Mouse (Mus musculus) left cerebral cortex, postnatal 25 days (tissue): Measurements from ENCODE around the gene Babam2. TPM values are rescaled to one million over a fixed set of nuclear protein-coding genes. Genes with fewer than 3 reads are reported as not detected.
A peak's percentile ranks its signal among the peaks of the same experiment; 100 is the strongest.

Experiments
- DNase-seq, 2 experiments: peaks; one replicate each; pipeline ENCODE4 v3.0.0; 2022; ENCODE audit warnings: low spot score in 2 of 2, mixed read lengths in 1 of 2
- intact Hi-C: fragments of 180-260 bp; cut with DNase I; formaldehyde crosslinking; loops from one replicate; pipeline ENCODE4 v1.15.1; 2025
- total RNA-seq, 2 experiments: library from RNA; stranded (reverse); gene quantifications; 2 replicates each; pipeline ENCODE4 v1.2.3; 2021

Gene Babam2
- total RNA-seq, 2 experiments from 2014 or later: 40.0 to 41.8 TPM

DNA sequence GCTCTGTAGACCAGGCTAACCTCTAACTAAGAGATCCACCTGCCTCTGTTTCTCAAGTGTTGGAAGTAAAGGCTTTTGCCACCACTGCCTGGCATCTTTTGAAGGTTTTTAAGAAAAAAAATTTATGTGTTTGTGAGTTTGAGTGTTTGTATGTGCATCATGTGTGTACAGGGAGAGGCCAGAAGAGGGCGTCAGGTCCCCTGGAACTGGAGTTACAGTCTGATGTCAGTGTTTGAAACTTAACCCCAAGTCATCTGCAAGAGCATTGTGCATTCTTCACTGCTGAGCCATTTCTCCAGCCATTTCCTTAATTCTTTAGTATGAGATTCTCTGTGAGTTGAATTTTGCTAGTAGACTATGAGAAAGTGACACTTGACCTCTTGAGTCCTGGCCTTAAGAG is 11.9 kb downstream of the Babam2 start:
- DNase-seq: no peak
- intact Hi-C loops: loop anchor here (5.0 kb wide), 1 partner anchor 38 kb away; no protein-coding TSS in a partner anchor

DNA sequence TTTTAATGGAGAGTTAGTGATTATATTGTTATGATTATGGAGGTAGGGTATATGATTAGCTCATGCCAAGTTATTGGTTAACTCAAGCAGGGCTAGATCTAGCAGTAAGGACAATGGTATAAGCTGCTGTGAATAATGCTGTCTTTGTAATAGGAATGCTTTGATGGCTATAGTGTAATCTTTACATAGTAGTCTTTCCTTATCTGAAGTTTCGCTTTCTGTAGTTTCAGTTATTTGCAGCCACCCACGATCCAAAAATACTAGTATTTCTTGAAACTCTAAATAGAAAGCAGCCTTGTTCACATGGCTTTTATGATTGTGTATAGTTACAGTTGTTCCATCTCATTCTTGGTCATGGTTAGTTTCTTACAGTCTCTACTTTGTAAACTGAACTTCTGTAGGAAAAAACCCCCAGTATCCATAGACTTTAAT is 15.8 kb downstream of the Babam2 start:
- intact Hi-C loops: no loop called here
- DNase-seq: no peak

DNA sequence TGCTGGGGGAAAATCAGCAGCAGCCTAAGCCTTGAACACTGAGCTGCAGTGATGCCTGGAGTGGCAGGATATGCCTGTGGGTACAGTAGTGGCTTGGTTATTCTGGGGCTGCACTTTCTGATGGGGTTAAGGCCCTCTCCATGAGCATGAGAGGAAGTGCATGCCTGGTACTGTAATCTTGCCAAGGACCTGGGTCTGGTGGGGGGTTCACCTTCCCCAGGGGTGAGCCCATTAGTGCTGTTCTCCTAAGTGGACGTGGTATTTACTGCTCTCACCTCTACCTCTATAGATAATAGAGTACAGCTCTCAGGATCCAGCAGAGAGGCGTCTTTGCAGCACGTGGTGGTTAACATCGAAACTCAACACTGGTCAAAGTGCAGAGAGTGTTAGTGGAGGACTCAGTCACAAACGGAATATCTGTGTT is 16.4 kb downstream of the Babam2 start:
- intact Hi-C loops: no loop called here
- DNase-seq: no peak

DNA sequence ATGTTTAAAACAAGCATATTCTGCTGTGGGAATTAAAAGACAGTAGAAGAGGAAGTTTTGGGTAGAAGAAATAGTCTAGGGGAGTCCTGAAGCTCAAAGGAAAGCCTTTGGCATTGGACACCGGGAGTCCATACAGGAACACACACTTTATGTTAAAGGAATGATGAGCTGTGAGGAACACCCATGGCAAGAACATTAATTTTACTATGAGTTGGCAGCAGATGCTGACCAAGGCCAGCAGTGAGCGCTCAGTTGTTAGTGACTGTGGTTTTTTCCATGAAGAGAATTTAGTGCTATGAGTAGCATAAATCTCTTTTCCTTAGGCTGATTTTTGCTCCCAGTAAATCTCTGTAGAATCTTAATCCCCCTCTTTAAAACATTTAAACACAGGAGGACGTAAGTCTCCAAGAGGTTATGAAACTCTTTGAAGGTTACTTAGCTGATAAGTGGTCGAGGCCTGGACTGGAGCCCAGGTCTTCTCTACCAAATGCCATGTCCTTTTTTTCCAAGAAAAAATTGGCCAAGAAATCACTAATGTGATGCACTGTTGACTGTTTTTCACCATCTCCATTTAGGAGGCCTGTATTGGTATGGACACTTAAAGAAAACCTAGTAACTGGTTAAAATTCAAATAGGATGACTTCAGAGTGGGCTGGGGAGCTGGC is 18.1 kb downstream of the Babam2 start:
- no peak for DNase-seq
- intact Hi-C loops: no loop called here

DNA sequence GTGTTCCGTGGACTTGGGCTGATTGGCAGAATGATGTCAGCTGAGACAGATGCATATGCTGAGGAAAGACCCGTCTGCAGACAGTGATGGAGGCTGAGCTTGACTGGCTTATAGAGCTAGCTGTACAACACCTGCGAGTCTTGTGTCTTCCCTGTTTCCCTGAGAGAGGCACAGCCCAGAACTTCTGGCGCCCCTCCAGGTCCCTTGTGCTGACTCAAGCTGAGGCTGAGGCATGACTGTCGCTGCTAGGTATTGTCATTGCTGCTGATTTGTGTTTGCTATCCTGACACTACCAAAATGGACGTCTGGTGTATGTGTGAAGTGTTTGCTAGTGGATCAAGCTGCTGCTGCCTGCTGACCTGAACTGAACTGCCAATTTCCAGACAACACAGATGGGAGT is 27.0 kb downstream of the Babam2 start:
- intact Hi-C loops: no loop called here
- DNase-seq: no peak

DNA sequence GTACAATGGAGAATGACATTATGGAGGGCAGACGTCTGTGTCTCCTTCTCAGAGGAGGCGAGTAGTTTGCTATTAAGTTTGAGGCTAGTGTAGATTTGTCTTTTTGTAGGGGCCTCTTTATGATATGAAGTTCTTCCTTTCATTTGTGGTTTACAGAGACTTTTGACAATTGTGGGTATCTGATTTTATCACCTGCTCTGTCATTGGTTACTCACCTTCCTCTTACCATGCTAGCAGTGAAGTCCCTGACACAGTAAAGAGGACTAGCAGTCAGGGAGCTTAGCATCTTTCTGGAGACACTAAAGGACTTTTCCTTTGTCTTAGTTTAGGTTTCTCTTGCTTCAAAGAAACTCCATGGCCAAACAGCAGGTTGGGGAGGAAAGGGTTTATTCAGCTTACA is 28.4 kb downstream of the Babam2 start:
- no peak for DNase-seq
- intact Hi-C loops: no loop called here

DNA sequence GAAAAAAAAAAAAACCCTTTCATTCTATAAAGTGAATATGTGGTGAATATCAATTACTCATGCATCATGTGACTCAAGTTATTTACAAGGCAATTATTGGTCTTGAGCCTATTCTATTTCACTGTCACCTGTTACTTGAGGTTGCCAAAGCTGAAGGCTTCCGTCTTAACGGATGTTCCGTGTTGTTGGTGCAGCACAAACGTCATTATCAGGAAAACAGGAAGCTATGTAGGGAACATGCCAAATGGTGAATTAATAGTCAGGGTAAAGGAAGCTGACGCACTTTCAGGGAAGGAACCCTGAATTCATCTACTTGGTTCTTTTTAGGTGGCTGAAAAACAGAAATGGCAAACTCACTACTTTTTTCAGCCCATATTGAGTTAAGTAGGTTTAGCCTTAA is 30.0 kb downstream of the Babam2 start:
- no peak for DNase-seq
- intact Hi-C loops: no loop called here

DNA sequence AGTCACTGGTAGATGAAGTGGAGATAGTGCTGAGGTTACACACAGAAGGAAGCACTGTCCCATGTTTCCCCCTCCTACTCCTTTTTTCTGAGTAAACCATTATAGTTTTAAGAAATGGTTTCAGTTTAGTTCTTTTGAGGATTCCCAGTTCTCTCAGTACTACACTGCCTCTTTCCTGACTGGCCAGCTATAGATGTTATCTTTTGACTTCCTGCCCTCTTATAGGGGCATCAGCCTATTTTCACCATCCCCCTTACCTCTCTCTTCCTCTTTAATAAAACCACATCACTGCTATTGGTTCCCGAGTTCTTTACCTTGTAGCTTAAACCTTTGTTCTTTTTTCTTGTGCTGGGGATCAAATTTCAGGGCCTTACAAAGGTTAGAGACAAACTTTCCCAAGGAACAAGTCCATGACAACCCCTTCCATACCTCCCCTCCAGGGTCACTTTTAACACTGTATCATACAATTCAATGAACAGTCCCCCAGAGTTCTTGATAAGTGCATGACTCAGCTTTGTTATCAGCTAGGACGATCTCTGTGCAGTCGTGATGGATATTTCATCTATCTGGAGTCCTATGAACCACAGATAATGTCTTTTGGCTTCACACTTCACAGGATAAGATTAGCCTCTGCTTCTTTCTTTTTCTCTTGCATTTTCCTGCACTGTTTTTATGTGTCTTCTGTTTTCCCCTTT is 35.3 kb downstream of the Babam2 start:
- intact Hi-C loops: no loop called here

DNA sequence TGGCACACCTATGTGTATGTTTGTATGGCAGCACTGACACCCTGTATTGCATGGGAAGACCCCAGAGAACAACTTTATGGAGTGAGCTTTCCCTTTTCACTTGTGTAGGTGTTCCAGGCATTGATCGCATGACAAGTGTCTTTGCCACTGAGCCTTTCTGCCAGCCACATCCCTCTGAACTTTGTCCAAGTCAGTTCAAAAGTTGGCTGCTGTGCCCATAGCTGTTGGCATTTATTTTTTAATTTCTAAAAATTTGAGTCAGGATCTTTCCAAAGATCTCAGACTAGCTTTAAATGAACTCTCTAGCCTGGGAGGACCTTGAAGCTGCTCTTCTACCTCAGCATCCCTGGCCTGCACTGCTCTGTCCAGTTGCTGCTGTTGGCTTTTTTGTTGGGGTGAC is 44.4 kb downstream of the Babam2 start:
- DNase-seq: no peak
- intact Hi-C loops: no loop called here

More for the DNA sequence above, 35.3 kb downstream of the Babam2 start:
- no peak for DNase-seq

DNA sequence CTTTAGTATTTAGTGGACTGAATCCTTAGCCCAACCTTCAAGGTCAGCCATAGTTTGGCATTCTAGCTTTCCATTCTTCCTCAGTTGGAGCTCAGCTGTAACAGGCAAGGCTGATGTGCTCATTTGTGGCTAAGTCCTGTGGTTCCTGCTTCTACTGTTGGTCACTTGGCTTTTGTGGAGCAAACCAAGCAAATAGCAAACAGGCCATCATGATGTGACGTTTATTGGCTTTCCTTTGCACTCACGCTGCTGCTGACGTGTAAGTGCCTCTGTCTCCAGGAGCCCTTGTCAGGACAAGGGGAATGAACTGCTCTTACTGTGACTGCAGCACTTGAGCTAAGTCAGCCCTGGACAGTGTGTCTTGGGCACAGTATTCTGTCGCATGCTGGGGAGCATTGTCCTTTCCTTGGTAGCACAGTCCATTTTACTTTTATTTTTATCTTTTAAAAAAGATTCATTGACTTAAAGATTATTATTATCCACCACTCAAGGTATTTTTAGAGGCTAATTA is 45.1 kb downstream of the Babam2 start:
- intact Hi-C loops: no loop called here

DNA sequence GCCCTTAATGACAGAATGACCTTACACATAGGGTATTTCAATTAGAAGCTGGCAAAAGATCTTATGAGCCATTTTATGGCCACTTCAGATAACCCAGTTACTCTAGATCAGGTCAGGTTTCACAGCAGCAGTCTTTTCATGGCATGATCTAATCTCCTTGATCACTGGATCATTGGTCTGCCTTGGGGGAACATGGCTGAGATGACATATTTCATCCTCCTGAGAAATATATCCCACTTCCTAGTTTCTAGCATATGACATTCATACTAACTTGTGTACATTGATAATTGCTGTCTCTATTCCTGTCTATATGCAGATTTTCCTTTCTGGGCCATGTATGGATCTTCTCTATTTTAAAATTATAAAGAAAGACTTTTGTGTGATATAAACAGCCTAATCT is 51.9 kb downstream of the Babam2 start:
- intact Hi-C loops: loop anchor here (5.0 kb wide), 1 partner anchor 42 kb away; no protein-coding TSS in a partner anchor
- DNase-seq: no peak

More for the DNA sequence above, 45.1 kb downstream of the Babam2 start:
- no peak for DNase-seq

DNA sequence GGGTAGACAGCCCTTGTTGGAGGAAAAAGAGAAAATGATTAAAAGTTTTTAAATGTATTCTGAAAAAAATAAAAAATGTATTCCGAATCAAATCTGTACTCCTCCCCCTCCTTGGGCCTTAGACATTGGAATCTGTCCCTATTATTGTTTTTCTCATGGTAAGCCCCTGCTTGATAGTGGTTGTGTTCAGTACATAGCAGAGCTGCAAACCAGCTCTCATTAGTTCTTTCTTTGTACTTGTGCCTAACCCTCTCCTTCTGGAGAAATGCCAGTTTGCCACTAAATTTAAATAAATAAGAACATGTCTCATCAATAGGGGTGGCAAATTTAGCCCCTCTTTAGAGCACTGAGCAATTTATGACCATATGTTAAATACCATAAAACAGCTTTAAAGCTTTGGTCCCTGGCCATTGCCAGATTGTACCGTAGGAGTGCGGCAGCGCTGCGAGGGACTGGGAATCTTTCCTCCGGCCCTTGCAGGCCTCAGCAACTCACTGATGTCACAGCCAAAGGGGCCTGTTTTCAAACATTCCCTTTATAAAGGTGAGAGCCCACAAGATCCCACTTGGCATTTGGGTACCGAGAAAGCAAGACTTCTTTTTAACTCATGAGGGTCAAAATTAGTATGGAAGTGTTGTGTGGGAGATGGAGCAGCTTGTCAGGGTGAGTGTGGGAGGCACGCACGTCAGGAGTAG is 52.9 kb downstream of the Babam2 start:
- DNase-seq: peak; percentile 58 to 93
- intact Hi-C loops: loop anchor here (2.0 to 5.0 kb wide), 4 partner anchors 132 to 384 kb away; partner anchors contain the start of gene Fosl2

DNA sequence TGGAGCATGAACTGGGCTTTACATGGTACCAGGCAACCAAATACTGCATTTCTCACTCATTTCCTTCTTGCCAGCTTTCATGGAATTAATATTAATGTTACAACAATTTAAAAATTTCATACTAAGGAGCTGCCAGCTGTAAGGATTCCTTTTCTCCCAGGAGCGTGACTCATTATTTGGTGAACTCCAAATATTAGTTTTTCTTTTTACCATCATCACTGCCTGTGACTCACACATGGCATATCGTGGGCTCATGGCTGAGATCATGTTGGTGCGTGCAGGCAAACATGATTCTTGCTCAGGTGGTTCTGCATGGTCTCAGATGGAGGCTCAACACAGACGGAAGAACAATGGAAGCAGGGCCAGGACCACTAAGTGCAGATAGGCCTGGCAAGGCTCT is 53.5 kb downstream of the Babam2 start:
- peak in 1 of 2 experiments; percentile 19 for DNase-seq
- intact Hi-C loops: loop anchor here (2.0 to 5.0 kb wide), 4 partner anchors 131 to 384 kb away; partner anchors contain the start of gene Fosl2

DNA sequence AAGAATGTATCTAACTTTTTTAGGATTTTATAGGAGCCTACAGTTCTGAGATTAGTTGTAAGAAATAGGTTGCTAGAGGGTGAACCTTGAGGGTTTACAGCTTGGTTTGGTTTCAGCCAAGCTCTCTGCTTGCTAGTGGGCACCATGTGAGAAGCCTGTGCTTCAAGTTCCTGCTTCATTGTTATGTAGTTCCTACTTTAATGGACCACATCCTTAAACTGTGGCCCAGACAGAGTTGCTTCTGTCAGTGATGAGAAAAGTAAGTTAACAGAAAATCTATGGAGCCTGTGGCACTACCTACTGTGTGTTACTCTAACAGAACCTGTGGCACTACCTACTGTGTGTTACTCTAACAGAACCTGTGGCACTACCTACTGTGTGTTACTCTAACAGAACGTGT is 57.1 kb downstream of the Babam2 start:
- DNase-seq: no peak
- intact Hi-C loops: loop anchor here (5.0 kb wide), 2 partner anchors 128 to 192 kb away; no protein-coding TSS in a partner anchor

DNA sequence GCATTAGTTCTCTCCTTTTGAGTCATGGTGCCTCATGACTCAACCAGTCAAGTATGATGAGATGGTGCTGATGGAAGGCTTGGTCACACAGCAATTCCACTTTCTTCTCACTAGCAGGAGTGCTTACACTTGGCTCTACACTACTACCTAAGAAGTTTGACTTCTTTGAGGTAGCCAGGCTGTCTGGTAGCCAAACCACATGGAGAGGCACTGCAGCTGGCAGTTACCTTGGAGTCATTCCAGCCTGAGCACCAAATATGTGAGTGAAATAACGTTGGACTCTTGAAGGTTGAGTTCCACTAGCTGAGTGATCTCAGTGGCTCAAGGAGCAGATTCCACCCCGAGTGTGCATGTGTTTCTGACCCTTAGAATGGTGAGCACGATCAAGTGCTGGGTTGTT is 57.8 kb downstream of the Babam2 start:
- intact Hi-C loops: no loop called here
- no peak for DNase-seq

DNA sequence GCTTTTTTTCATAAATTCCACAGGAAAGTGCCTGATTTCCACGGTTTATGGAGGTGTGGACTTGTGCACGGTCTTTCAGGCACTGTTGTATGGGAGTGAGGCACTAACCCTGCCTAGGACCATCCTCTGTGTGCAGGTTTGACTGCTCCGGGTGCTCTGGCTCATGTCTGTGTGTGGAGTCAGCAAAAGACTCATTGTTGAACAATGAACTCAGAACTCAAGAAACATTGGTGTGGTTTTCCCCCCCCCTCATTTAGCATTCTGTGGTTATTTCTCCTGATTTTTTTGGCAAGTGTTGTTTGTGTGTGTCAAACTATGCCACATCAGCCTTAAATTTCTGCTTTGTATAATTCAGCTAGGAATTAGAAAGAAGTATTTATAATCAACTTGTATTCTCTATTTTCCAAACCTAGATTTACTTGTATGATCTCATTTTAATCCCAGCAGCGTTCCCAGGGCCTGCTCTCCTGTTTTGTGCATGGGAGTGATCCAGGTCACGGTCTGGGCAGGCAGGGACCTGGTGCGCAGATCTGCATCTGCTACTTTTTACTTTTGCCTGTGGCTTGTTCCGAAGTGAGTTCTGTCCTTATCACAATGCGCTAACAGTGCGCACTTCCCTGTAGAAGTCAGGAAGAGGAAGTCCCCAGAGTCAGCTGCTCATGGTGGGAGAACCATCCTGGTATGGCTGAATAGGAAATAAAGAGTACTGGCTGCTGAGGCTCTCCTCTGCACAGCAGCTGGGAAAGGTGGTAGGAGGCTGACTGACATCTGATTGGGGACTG is 61.0 kb downstream of the Babam2 start:
- intact Hi-C loops: no loop called here
- DNase-seq: no peak

DNA sequence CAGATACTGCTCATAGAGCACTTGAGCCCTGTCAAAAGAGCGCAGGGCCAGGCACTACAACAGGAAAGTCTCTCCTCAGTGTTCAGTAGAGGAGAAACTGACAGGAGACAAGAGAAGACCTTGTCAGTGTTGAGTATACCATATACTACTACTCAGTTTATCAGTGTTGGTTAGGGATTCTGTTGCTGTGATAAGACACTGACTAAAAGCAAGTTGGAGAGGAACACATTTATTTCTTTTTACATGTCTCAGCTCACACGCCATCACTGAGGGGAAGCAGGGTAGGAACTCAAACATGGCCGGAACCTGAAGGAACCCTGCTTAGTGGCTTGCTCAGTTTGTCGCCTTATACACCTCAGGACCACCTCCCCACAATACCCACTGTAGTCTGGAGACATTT is 64.4 kb downstream of the Babam2 start:
- no peak for DNase-seq
- intact Hi-C loops: no loop called here

DNA sequence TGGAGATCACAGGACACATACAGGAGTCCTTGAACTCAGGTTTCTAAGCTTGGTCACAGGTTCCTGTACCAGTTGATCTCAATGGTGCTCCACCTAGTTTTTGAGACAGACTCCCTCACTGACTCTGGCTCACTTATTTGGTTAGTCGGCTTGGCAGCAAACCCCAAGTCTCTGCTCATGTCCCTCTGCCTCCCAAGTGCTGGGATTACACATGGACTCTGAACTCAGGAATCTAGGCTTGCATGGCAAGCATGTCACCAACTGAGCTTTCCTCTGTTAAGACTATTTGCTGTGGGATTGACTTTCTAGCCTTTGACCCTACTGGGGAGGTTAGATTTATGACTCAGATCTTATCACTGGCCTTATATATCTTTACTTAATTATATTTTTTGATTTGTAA is 65.3 kb downstream of the Babam2 start:
- intact Hi-C loops: no loop called here
- DNase-seq: no peak

DNA sequence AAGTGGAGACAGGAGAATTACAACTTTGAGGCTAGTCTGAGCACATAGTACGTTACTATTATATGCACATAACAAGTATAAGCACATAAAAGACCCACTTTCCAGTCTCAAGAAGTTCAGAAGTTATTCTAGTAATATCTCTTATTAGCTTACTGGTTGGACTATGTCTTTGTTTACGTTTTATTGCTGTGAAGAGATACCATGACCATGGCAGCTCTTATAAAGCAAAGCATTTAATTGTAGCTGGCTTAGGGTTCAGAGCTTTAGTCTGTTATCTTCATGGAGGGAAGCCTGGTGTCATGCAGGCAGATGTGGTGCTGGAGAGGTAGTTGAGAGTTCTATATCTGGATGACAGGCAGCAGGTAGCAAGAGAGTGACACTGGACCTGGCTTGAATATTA is 68.3 kb downstream of the Babam2 start:
- no peak for DNase-seq
- intact Hi-C loops: no loop called here
